Comparison of ENCODE assay signal across 8 mouse cellular contexts in the genomic region with DNA sequence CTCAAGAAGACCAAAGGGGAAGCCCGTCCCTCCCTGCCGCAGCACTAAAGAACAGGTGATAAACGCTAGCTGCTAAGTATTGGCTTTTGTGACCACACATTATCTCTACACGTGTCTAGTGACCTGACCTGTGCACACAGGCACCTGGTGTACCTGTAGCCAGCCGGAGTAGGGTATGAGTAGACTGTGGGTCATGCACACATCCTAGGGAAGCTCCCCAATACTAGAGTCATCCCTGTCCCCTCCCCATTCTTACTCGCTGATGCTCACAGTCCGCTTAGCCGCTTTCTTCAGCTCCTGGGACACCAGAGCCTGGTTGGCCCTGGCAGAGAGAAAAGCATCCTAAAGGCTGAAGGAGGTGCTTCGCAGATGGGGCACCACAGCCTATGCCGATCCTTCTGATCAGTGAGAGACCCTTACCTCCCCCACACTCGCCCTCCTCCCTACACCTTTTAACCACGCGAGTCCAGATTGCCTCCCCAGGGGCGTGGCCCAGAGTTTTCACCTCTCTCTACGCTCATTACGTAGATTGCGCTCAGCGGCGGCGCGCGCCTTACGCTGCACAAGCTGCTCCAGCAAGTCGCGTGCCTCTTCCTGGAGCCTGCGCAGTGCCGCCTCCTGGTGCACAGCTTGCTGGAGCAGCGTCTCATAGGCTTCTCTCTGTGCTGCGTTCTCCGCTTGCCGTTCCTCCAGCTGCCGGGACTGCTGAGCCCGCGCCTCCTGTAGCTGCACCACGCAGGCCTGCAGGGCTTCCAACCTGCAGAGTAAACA. TPM values are rescaled to one million over a fixed set of nuclear protein-coding genes. Genes with fewer than 3 reads are reported as not detected.
DNase-seq lines count a peak whose midpoint lies in the region; ATAC-seq and TF ChIP-seq lines count a peak whose summit lies in the region.

No protein-coding gene starts in this region.

- H3K9me3 ChIP-seq in ES-E14 (ENCODE audit: control insufficient read depth, insufficient read depth, low read depth, low read length) = no peaks in the 10 kb centered on the region
- no peaks in the 10 kb centered on the region for H3K9me3 ChIP-seq in intestine, embryonic 14.5 days (ENCODE audit: control insufficient read depth, low read length)

- H3K27ac ChIP-seq in ES-E14 (ENCODE audit: insufficient read depth, low read depth, low read length, poor library complexity, severe bottlenecking) = no peak overlapping the region
- no peak overlapping the region for H3K27ac ChIP-seq in intestine, embryonic 14.5 days (ENCODE audit: low read depth)

- ATAC-seq in frontal cortex, adult (ENCODE audit: low TSS enrichment) = peak; percentile 85
- ATAC-seq in intestine, embryonic 14.5 days (replicated peaks; ENCODE audit: low FRiP score, low TSS enrichment, low read depth) = peak; percentile 76

- 0 out of 2 replicates have a peak, but pooled peaks cover 2% of the 10 kb centered on the region for H3K36me3 ChIP-seq in ES-E14 (ENCODE audit: control insufficient read depth, insufficient read depth, low read length, poor library complexity, severe bottlenecking)
- H3K36me3 ChIP-seq in intestine, embryonic 14.5 days (ENCODE audit: control insufficient read depth, insufficient read depth, low read length) = 0 out of 2 replicates have a peak, but pooled peaks cover 6% of the 10 kb centered on the region

- WGBS in intestine, embryonic 14.5 days = 10% methylated on average over 35 of the region's 35 CpGs

- H3K4me3 ChIP-seq in ES-E14 (ENCODE audit: insufficient read depth in 1 of 2, low read depth in 1 of 2, low read length in 2 of 2, poor library complexity in 1 of 2, severe bottlenecking in 1 of 2) = peak overlapping the region in 1 of 2 experiments; percentile 38; a peak in 2 of 4 replicates
- H3K4me3 ChIP-seq in intestine, embryonic 14.5 days (ENCODE audit: low read depth, low read length) = peak overlapping the region; percentile 27

- peaks cover 0 to 4% of the 10 kb centered on the region in 2 experiments; a peak in 1 of 4 replicates for H3K4me1 ChIP-seq in ES-E14 (ENCODE audit: control insufficient read depth in 2 of 2, insufficient read depth in 2 of 2, low read length in 2 of 2, poor library complexity in 1 of 2)
- H3K4me1 ChIP-seq in intestine, embryonic 14.5 days (replicated peaks; ENCODE audit: control insufficient read depth, insufficient read depth, low read length) = peaks cover 15% of the 10 kb centered on the region

- peak overlapping the region; percentile 35; the same call in 1 of the 2 replicates for H3K9ac ChIP-seq in ES-E14 (ENCODE audit: insufficient read depth, low read depth, low read length, poor library complexity, severe bottlenecking)
- peak overlapping the region; percentile 35; the same call in 1 of the 2 replicates for H3K9ac ChIP-seq in intestine, embryonic 14.5 days (ENCODE audit: low read length)

- peak overlapping the region; percentile 65 for H3K4me2 ChIP-seq in intestine, embryonic 14.5 days (ENCODE audit: low read length)

- in situ Hi-C loops in ES-E14 (cut with MboI; ENCODE audit: low sequenced_read_pairs in 2 of 2, unreplicated experiment in 2 of 2) = loop anchor here in 1 of 2 experiments (25.0 kb wide), 1 partner anchor 234 kb away; no protein-coding TSS in a partner anchor

- H3K27me3 ChIP-seq in intestine, embryonic 14.5 days (replicated peaks; ENCODE audit: control insufficient read depth, insufficient read depth, low read length) = 0 out of 2 replicates have a peak, but pooled peaks cover 3% of the 10 kb centered on the region

- DNase-seq in ES-E14 (ENCODE audit: low read depth, low spot score) = peak; percentile 51
- peak; percentile 85 for DNase-seq in cerebellum, adult 8-10 months
- peak; percentile 90 for DNase-seq in intestine, embryonic 14.5 days (ENCODE audit: low spot score)
- peak; percentile 79 to 89 for DNase-seq in left cerebral cortex, adult 8-10 months (ENCODE audit: low spot score in 2 of 2)
- peak; percentile 86 for DNase-seq in lung, postnatal 36 days
- peak; percentile 80 for DNase-seq in retina, postnatal 7 days (ENCODE audit: low read depth, low spot score)
- DNase-seq in urinary bladder, postnatal 36 days (ENCODE audit: low spot score in 2 of 2) = peak; percentile 45 to 76

TF ChIP-seq in ES-E14, 5 proteins besides CTCF, POLR2A, EP300 and RAD21:
- TF ChIP-seq CHD2 (IDR thresholded peaks at IDR 0.05; ENCODE audit: low read depth, low read length) (no peak), MAFK (IDR thresholded peaks at IDR 0.05; ENCODE audit: insufficient read depth, low read depth, low read length) (no peak), ZNF384 (IDR thresholded peaks at IDR 0.05; ENCODE audit: low read depth, low read length) (no peak), HCFC1 (IDR thresholded peaks at IDR 0.05; ENCODE audit: borderline replicate concordance, insufficient read depth, low read length) (no peak)

RNA-seq across cellular contexts. Expression of a gene that starts 5.6 kb away (rescaled TPM):
- 24.2 and 37.7 TPM in 2 replicates for total RNA-seq in ES-E14 (2012; rRNA removed)
- 12.7 and 16.7 TPM in 2 replicates for polyA plus RNA-seq in intestine, embryonic 14.5 days (2014; fragmentation: Nextera tagmentation; extraction: Ambion mirVana)
- 10 to 100 TPM; 46.0 to 66.1 (median 57.3) TPM for total RNA-seq in left cerebral cortex, adult 8-10 months (2022)

RNA-seq across cellular contexts. Expression of a gene that starts 20.4 kb away (rescaled TPM):
- total RNA-seq in ES-E14 (2012; rRNA removed) = 15.2 and 15.4 TPM in 2 replicates
- 123 and 134 TPM in 2 replicates for polyA plus RNA-seq in intestine, embryonic 14.5 days (2014; fragmentation: Nextera tagmentation; extraction: Ambion mirVana)
- 10 to 100 TPM; 90.3 to 98.6 (median 92.0) TPM for total RNA-seq in left cerebral cortex, adult 8-10 months (2022)

RNA-seq across cellular contexts. Expression of a gene that starts 51.4 kb away (rescaled TPM):
- 32.1 and 32.2 TPM in 2 replicates for total RNA-seq in ES-E14 (2012; rRNA removed)
- polyA plus RNA-seq in intestine, embryonic 14.5 days (2014; fragmentation: Nextera tagmentation; extraction: Ambion mirVana) = 70.1 and 72.1 TPM in 2 replicates
- total RNA-seq in left cerebral cortex, adult 8-10 months (2022) = 10 to 100 TPM; 19.6 to 32.5 (median 25.3) TPM
